Mouse (Mus musculus): ENCODE data around the gene Psme3. TPM values are rescaled to one million over a fixed set of nuclear protein-coding genes. Genes with fewer than 3 reads are reported as not detected.
A peak's percentile ranks its signal among the peaks of the same experiment; 100 is the strongest.

Psme3 gene
- polyA plus RNA-seq, 1 experiment, result 89.0 TPM

- Histone ChIP-seq H3K36me3 (ENCODE audit: control insufficient read depth, insufficient read depth) (no peaks in the 10 kb centered on the region), H3K27me3 (ENCODE audit: control insufficient read depth, insufficient read depth, insufficient read length) (peaks cover 16% of the 10 kb centered on the region), H3K4me2 (ENCODE audit: low read depth) (no peak overlapping the region)
Measured at GRCm38 (mm10) chr11:101357505-101358182, 41.6 kb downstream of the Psme3 start.

GRCm38 (mm10) chr11:101359776-101360175 lies 43.8 kb downstream of the Psme3 start:
- H3K79me2 ChIP-seq (ENCODE audit: control insufficient read depth, insufficient read depth), result no peaks in the 10 kb centered on the region

More at GRCm38 (mm10) chr11:101357505-101358182, 41.6 kb downstream of the Psme3 start:
- no peak for TF ChIP-seq POLR2A (IDR thresholded peaks at IDR 0.05; ENCODE audit: insufficient read length, low read depth)
- no peak for TF ChIP-seq MYOD1 (IDR thresholded peaks at IDR 0.05; ENCODE audit: control insufficient read depth in 1 of 3, insufficient read length in 2 of 3, low read depth in 2 of 3)
- TF ChIP-seq E2F4 (IDR thresholded peaks at IDR 0.05; ENCODE audit: insufficient read depth), result no peak
- TF ChIP-seq TCF3 (IDR thresholded peaks at IDR 0.05; ENCODE audit: insufficient read length, low read depth), result no peak
- no peak for TF ChIP-seq SRF (IDR thresholded peaks at IDR 0.05; ENCODE audit: control insufficient read depth, insufficient read length, low read depth)
- TF ChIP-seq MYOG (IDR thresholded peaks at IDR 0.05; ENCODE audit: control insufficient read depth in 1 of 3, insufficient read depth in 1 of 3, insufficient read length in 2 of 3, low read depth in 2 of 3), result no peak
- TF ChIP-seq USF1 (IDR thresholded peaks at IDR 0.05; ENCODE audit: low read depth), result no peak
- TF ChIP-seq TCF12 (IDR thresholded peaks at IDR 0.05; ENCODE audit: insufficient read depth, poor library complexity, severe bottlenecking), result no peak
- no peak for TF ChIP-seq CEBPB (IDR thresholded peaks at IDR 0.05; ENCODE audit: insufficient read depth, poor library complexity, severe bottlenecking)
- no peak for TF ChIP-seq POLR2AphosphoS2 (IDR thresholded peaks at IDR 0.05; ENCODE audit: insufficient read length, low read depth)
- no peak for TF ChIP-seq MAX (IDR thresholded peaks at IDR 0.05; ENCODE audit: low read depth)
- no peak for TF ChIP-seq REST (IDR thresholded peaks at IDR 0.05; ENCODE audit: insufficient read depth, insufficient read length)
- Histone ChIP-seq H3ac (ENCODE audit: control insufficient read depth, insufficient read length) (no peak overlapping the region), H3K79me2 (ENCODE audit: control insufficient read depth, insufficient read depth) (no peaks in the 10 kb centered on the region), H3K4me3 (no peak overlapping the region)

DNA sequence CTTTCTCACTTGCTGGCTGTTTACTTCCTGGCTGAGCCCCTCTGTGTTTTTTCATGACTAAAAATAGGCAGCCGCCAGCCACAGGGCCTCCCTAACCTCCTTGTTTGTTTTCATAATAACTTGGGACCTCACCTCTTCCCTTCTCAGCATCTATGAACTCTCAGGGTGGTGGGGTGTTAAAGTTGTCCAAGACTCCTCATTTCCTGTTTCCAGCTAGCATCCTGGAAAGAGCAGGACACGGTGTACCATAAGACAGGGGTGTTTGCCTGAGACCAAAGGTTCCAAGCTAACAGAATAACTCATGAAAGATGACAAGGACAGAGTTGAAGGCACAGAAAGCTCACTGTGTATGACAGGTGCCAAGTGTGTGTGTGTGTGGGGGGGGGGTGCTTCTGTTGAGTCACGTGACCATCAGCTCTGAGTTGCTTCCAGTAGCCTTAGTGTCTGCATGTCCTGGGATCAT lies 44.7 kb downstream of the Psme3 start:
- Histone ChIP-seq H3K27me3 (ENCODE audit: control insufficient read depth, insufficient read depth, insufficient read length) (peaks cover 19% of the 10 kb centered on the region), H3ac (ENCODE audit: control insufficient read depth, insufficient read length) (no peak overlapping the region), H3K4me2 (ENCODE audit: low read depth) (no peak overlapping the region), H3K79me2 (ENCODE audit: control insufficient read depth, insufficient read depth) (no peaks in the 10 kb centered on the region), H3K4me3 (no peak overlapping the region), H3K36me3 (ENCODE audit: control insufficient read depth, insufficient read depth) (no peaks in the 10 kb centered on the region)
- peak; percentile 71 for TF ChIP-seq USF1 (IDR thresholded peaks at IDR 0.05; ENCODE audit: low read depth)
- TF ChIP-seq SRF (IDR thresholded peaks at IDR 0.05; ENCODE audit: control insufficient read depth, insufficient read length, low read depth), result no peak

More at GRCm38 (mm10) chr11:101359776-101360175, 43.8 kb downstream of the Psme3 start:
- no peak overlapping the region for H3ac ChIP-seq (ENCODE audit: control insufficient read depth, insufficient read length)
- no peaks in the 10 kb centered on the region for H3K36me3 ChIP-seq (ENCODE audit: control insufficient read depth, insufficient read depth)
- H3K4me3 ChIP-seq, result no peak overlapping the region
- TF ChIP-seq TCF12 (IDR thresholded peaks at IDR 0.05; ENCODE audit: insufficient read depth, poor library complexity, severe bottlenecking) (no peak), MYOD1 (IDR thresholded peaks at IDR 0.05; ENCODE audit: control insufficient read depth in 1 of 3, insufficient read length in 2 of 3, low read depth in 2 of 3) (no peak), TCF3 (IDR thresholded peaks at IDR 0.05; ENCODE audit: insufficient read length, low read depth) (no peak), REST (IDR thresholded peaks at IDR 0.05; ENCODE audit: insufficient read depth, insufficient read length) (no peak), POLR2A (IDR thresholded peaks at IDR 0.05; ENCODE audit: insufficient read length, low read depth) (no peak), USF1 (IDR thresholded peaks at IDR 0.05; ENCODE audit: low read depth) (no peak), POLR2AphosphoS2 (IDR thresholded peaks at IDR 0.05; ENCODE audit: insufficient read length, low read depth) (no peak), CEBPB (IDR thresholded peaks at IDR 0.05; ENCODE audit: insufficient read depth, poor library complexity, severe bottlenecking) (no peak), SRF (IDR thresholded peaks at IDR 0.05; ENCODE audit: control insufficient read depth, insufficient read length, low read depth) (no peak), MAX (IDR thresholded peaks at IDR 0.05; ENCODE audit: low read depth) (no peak), MYOG (IDR thresholded peaks at IDR 0.05; ENCODE audit: control insufficient read depth in 1 of 3, insufficient read depth in 1 of 3, insufficient read length in 2 of 3, low read depth in 2 of 3) (no peak), E2F4 (IDR thresholded peaks at IDR 0.05; ENCODE audit: insufficient read depth) (no peak)
- H3K4me2 ChIP-seq (ENCODE audit: low read depth), result no peak overlapping the region
- peaks cover 14% of the 10 kb centered on the region for H3K27me3 ChIP-seq (ENCODE audit: control insufficient read depth, insufficient read depth, insufficient read length)

DNA sequence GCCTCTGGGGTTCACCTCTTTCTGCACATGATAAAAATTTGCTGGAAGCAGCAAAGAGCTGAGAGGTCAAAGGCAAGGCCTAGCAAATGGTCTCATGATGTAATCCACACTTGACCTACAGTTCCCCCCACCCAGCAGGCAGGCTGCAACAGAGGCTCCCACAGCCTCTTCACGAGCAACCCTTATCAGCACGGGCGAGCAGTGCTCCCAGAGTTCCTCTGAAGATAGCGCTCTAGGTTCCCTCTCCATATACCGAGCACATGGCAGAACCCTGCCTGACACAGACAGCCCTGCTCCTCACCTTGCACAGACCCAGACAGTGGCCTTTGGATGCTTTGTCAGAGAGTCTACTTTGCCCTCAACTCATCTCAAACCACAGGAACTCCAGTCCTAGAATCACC lies 48.5 kb downstream of the Psme3 start:
- Histone ChIP-seq H3K79me2 (ENCODE audit: control insufficient read depth, insufficient read depth) (no peaks in the 10 kb centered on the region), H3K4me3 (no peak overlapping the region)
- TF ChIP-seq MYOD1 (IDR thresholded peaks at IDR 0.05; ENCODE audit: control insufficient read depth in 1 of 3, insufficient read length in 2 of 3, low read depth in 2 of 3) (no peak), POLR2AphosphoS2 (IDR thresholded peaks at IDR 0.05; ENCODE audit: insufficient read length, low read depth) (no peak), TCF12 (IDR thresholded peaks at IDR 0.05; ENCODE audit: insufficient read depth, poor library complexity, severe bottlenecking) (no peak), E2F4 (IDR thresholded peaks at IDR 0.05; ENCODE audit: insufficient read depth) (no peak), MYOG (IDR thresholded peaks at IDR 0.05; ENCODE audit: control insufficient read depth in 1 of 3, insufficient read depth in 1 of 3, insufficient read length in 2 of 3, low read depth in 2 of 3) (no peak), REST (IDR thresholded peaks at IDR 0.05; ENCODE audit: insufficient read depth, insufficient read length) (no peak), MAX (IDR thresholded peaks at IDR 0.05; ENCODE audit: low read depth) (no peak), SRF (IDR thresholded peaks at IDR 0.05; ENCODE audit: control insufficient read depth, insufficient read length, low read depth) (no peak), CEBPB (IDR thresholded peaks at IDR 0.05; ENCODE audit: insufficient read depth, poor library complexity, severe bottlenecking) (no peak), POLR2A (IDR thresholded peaks at IDR 0.05; ENCODE audit: insufficient read length, low read depth) (no peak), USF1 (IDR thresholded peaks at IDR 0.05; ENCODE audit: low read depth) (no peak), TCF3 (IDR thresholded peaks at IDR 0.05; ENCODE audit: insufficient read length, low read depth) (no peak)

More for the DNA sequence above, 48.5 kb downstream of the Psme3 start:
- peaks cover 32% of the 10 kb centered on the region for H3K27me3 ChIP-seq (ENCODE audit: control insufficient read depth, insufficient read depth, insufficient read length)
- no peaks in the 10 kb centered on the region for H3K36me3 ChIP-seq (ENCODE audit: control insufficient read depth, insufficient read depth)
- H3K4me2 ChIP-seq (ENCODE audit: low read depth), result no peak overlapping the region
- no peak overlapping the region for H3ac ChIP-seq (ENCODE audit: control insufficient read depth, insufficient read length)
